Mouse (Mus musculus) liver, postnatal 0 days (tissue): ENCODE data around the gene Elp4. TPM values are rescaled to one million over a fixed set of nuclear protein-coding genes. Genes with fewer than 3 reads are reported as not detected.

Experiments
- ATAC-seq: fragments of 200-750 bp; cut with Nextera tagmentation; 2 replicates; pipeline ENCODE4 v1.8.0; 2017; ENCODE audit warnings: mild to moderate bottlenecking, moderate library complexity
- DNase-seq: peaks from one replicate; pipeline ENCODE4 v3.0.0-alpha.2; 2016
- H3K27ac ChIP-seq: fragments of 300-500 bp; sonication (generic); 2 replicates; pipeline ENCODE4 v1.5.1; 2014; ENCODE audit warnings: antibody characterized with exemption, moderate library complexity, mild to moderate bottlenecking, low read depth
- H3K27me3 ChIP-seq: fragments of 300-500 bp; sonication (generic); 2 replicates; pipeline ENCODE4 v1.6.1; 2014; ENCODE audit warnings: low read length, control low read depth, mixed read lengths; ENCODE audit not compliant: insufficient read depth
- H3K36me3 ChIP-seq: fragments of 300-500 bp; sonication (generic); replicated peaks from 2 replicates; pipeline ENCODE4 v1.6.1; 2014; ENCODE audit warnings: mild to moderate bottlenecking, control low read depth, low read length, moderate library complexity, mixed read lengths; ENCODE audit not compliant: insufficient read depth
- H3K4me1 ChIP-seq: fragments of 300-500 bp; sonication (generic); 2 replicates; pipeline ENCODE4 v1.6.1; 2014; ENCODE audit warnings: antibody characterized with exemption, mild to moderate bottlenecking, control low read depth; ENCODE audit not compliant: insufficient read depth
- H3K4me2 ChIP-seq: fragments of 300-500 bp; sonication (generic); 2 replicates; pipeline ENCODE4 v1.6.1; 2014; ENCODE audit warnings: low read depth, mild to moderate bottlenecking, low read length, moderate library complexity, mixed read lengths
- H3K4me3 ChIP-seq: fragments of 300-500 bp; sonication (generic); 2 replicates; pipeline ENCODE4 v1.5.1; 2014; ENCODE audit warnings: low read depth, low read length
- H3K9ac ChIP-seq: fragments of 300-500 bp; sonication (generic); replicated peaks from 2 replicates; pipeline ENCODE4 v1.6.1; 2014; ENCODE audit warnings: mild to moderate bottlenecking, moderate library complexity
- H3K9me3 ChIP-seq: fragments of 300-500 bp; sonication (generic); 2 replicates; pipeline ENCODE4 v1.6.1; 2016; ENCODE audit warnings: mild to moderate bottlenecking, control low read depth, low read length, mixed read lengths
- CTCF ChIP-seq: sonication (generic); IDR thresholded peaks from 2 replicates; pipeline ENCODE4 v1.5.1; 2016; ENCODE audit warnings: antibody characterized with exemption, low read depth
- EP300 ChIP-seq: IDR thresholded peaks from 2 replicates; pipeline ENCODE4 v1.6.1; 2016; ENCODE audit warnings: antibody characterized with exemption, low read depth, mild to moderate bottlenecking
- WGBS: fragments of 180-500 bp; shearing (Covaris S2); extraction: QIAGEN DNeasy Blood & Tissue Kit; methylation state at CpG from one replicate; pipeline ENCODE4 v1.1.7; 2014; ENCODE audit not compliant: insufficient replicate concordance; 5-methylcytosine and 5-hydroxymethylcytosine counted together
- polyA plus RNA-seq: library from polyadenylated mRNA; unstranded; fragments of >200 nt; fragmentation: Nextera tagmentation; extraction: Ambion mirVana; gene quantifications from 2 replicates; pipeline ENCODE4 v1.2.1, GENCODE M21; 2015

Gene Elp4
- polyA plus RNA-seq, 1 experiment from 2014 or later, result 9.7 TPM

GRCm38 (mm10) chr2:105671798-105672595 is 232.4 kb downstream of the Elp4 start:
- no peak for DNase-seq
- Histone ChIP-seq H3K4me2 (peak overlapping the region; percentile 29; the same call in 1 of the 2 replicates), H3K27ac (no peak overlapping the region), H3K36me3 (no peaks in the 10 kb centered on the region), H3K4me3 (0 out of 2 replicates have a peak overlapping the region, but pooled peaks have one; percentile 13), H3K9me3 (no peaks in the 10 kb centered on the region), H3K27me3 (peaks cover 100% of the 10 kb centered on the region), H3K4me1 (peaks cover 26% of the 10 kb centered on the region), H3K9ac (no peak overlapping the region)
- no peak for ATAC-seq
- TF ChIP-seq CTCF (peak; percentile 33), EP300 (no peak)
- WGBS, result 2% methylated on average over 25 of the region's 25 CpGs

- H3K27me3 ChIP-seq, result peaks cover 100% of the 10 kb centered on the region
- H3K9me3 ChIP-seq, result no peaks in the 10 kb centered on the region
- H3K4me2 ChIP-seq, result no peak overlapping the region
- 3% methylated on average over 9 of the region's 9 CpGs for WGBS
- H3K9ac ChIP-seq, result no peak overlapping the region
- no peak for DNase-seq
- H3K36me3 ChIP-seq, result no peaks in the 10 kb centered on the region
- no peak overlapping the region for H3K27ac ChIP-seq
- peaks cover 27% of the 10 kb centered on the region for H3K4me1 ChIP-seq
- no peak for TF ChIP-seq CTCF
- TF ChIP-seq EP300, result no peak
- ATAC-seq, result no peak
- no peak overlapping the region for H3K4me3 ChIP-seq
These were observed 233.1 kb downstream of the Elp4 start for GRCm38 (mm10) chr2:105671116-105671797.

- TF ChIP-seq CTCF (no peak), EP300 (no peak)
- H3K9ac ChIP-seq, result no peak overlapping the region
- DNase-seq (no peak), ATAC-seq (no peak)
- 2% methylated on average over 6 of the region's 6 CpGs for WGBS
- peaks cover 99% of the 10 kb centered on the region for H3K27me3 ChIP-seq
- H3K36me3 ChIP-seq, result no peaks in the 10 kb centered on the region
- H3K9me3 ChIP-seq, result no peaks in the 10 kb centered on the region
- H3K27ac ChIP-seq, result no peak overlapping the region
- no peak overlapping the region for H3K4me2 ChIP-seq
- no peak overlapping the region for H3K4me3 ChIP-seq
- H3K4me1 ChIP-seq, result peaks cover 22% of the 10 kb centered on the region
These were observed 233.7 kb downstream of the Elp4 start for GRCm38 (mm10) chr2:105670731-105671095.

GRCm38 (mm10) chr2:105669881-105670730 is 234.3 kb downstream of the Elp4 start:
- no peaks in the 10 kb centered on the region for H3K36me3 ChIP-seq
- DNase-seq, result no peak
- no peak overlapping the region for H3K27ac ChIP-seq
- H3K4me3 ChIP-seq, result no peak overlapping the region
- H3K27me3 ChIP-seq, result peaks cover 99% of the 10 kb centered on the region
- no peak for ATAC-seq
- peaks cover 22% of the 10 kb centered on the region for H3K4me1 ChIP-seq
- WGBS, result 2% methylated on average over 29 of the region's 29 CpGs
- no peak overlapping the region for H3K4me2 ChIP-seq
- no peak overlapping the region for H3K9ac ChIP-seq
- TF ChIP-seq EP300 (no peak), CTCF (no peak)
- no peaks in the 10 kb centered on the region for H3K9me3 ChIP-seq

GRCm38 (mm10) chr2:105669371-105669861 is 234.9 kb downstream of the Elp4 start:
- Histone ChIP-seq H3K4me1 (peaks cover 16% of the 10 kb centered on the region), H3K9ac (no peak overlapping the region), H3K36me3 (no peaks in the 10 kb centered on the region), H3K27ac (no peak overlapping the region), H3K4me2 (no peak overlapping the region), H3K9me3 (no peaks in the 10 kb centered on the region), H3K27me3 (peaks cover 99% of the 10 kb centered on the region), H3K4me3 (no peak overlapping the region)
- DNase-seq (no peak), ATAC-seq (no peak)
- TF ChIP-seq CTCF (no peak), EP300 (no peak)
- WGBS, result 1% methylated on average over 35 of the region's 35 CpGs
